Mouse (Mus musculus) stomach, postnatal 0 days (tissue): ENCODE results near the gene Lsm8. TPM values are rescaled to one million over a fixed set of nuclear protein-coding genes. Genes with fewer than 3 reads are reported as not detected.

ENCODE experiments used
- ATAC-seq: fragments of 200-750 bp; cut with Nextera tagmentation; 2 replicates; pipeline ENCODE4 v1.8.0; 2017; ENCODE audit not compliant: low FRiP score, low TSS enrichment
- DNase-seq: peaks from one replicate; pipeline ENCODE4 v3.0.0-alpha.2; 2016; ENCODE audit warnings: low spot score
- H3K27ac ChIP-seq: fragments of 300-500 bp; sonication (generic); replicated peaks from 2 replicates; pipeline ENCODE4 v1.5.1; 2014; ENCODE audit warnings: mild to moderate bottlenecking, control low read depth
- H3K27me3 ChIP-seq: fragments of 300-500 bp; sonication (generic); 2 replicates; pipeline ENCODE4 v1.6.1; 2014; ENCODE audit warnings: low read length; ENCODE audit not compliant: control insufficient read depth, insufficient read depth
- H3K36me3 ChIP-seq: fragments of 300-500 bp; sonication (generic); 2 replicates; pipeline ENCODE4 v1.6.1; 2014; ENCODE audit warnings: low read length, mixed read lengths; ENCODE audit not compliant: control insufficient read depth, insufficient read depth
- H3K4me1 ChIP-seq: fragments of 300-500 bp; sonication (generic); replicated peaks from 2 replicates; pipeline ENCODE4 v1.6.1; 2014; ENCODE audit warnings: antibody characterized with exemption; ENCODE audit not compliant: control insufficient read depth, insufficient read depth
- H3K4me2 ChIP-seq: fragments of 300-500 bp; sonication (generic); replicated peaks from 2 replicates; pipeline ENCODE4 v1.6.1; 2014; ENCODE audit warnings: low read depth, mild to moderate bottlenecking, control low read depth, moderate library complexity
- H3K4me3 ChIP-seq: fragments of 300-500 bp; sonication (generic); 2 replicates; pipeline ENCODE4 v1.5.1; 2014; ENCODE audit warnings: low read depth, low read length, control low read depth
- H3K9ac ChIP-seq: fragments of 300-500 bp; sonication (generic); 2 replicates; pipeline ENCODE4 v1.6.1; 2014; ENCODE audit warnings: mild to moderate bottlenecking, low read length, control low read depth, mixed read lengths
- H3K9me3 ChIP-seq: fragments of 300-500 bp; sonication (generic); 2 replicates; pipeline ENCODE4 v1.6.1; 2016; ENCODE audit warnings: low read length; ENCODE audit not compliant: control insufficient read depth
- CTCF ChIP-seq: IDR thresholded peaks from 2 replicates; pipeline ENCODE4 v1.5.1; 2016; ENCODE audit warnings: antibody characterized with exemption, low read depth, mild to moderate bottlenecking, moderate library complexity
- EP300 ChIP-seq: optimal IDR thresholded peaks from 2 replicates; pipeline ENCODE3; 2016; ENCODE audit warnings: antibody characterized with exemption
- WGBS: fragments of 180-500 bp; shearing (Covaris S2); extraction: QIAGEN DNeasy Blood & Tissue Kit; methylation state at CpG from one replicate; pipeline ENCODE4 v1.1.7; 2014; 5-methylcytosine and 5-hydroxymethylcytosine counted together
- polyA plus RNA-seq: library from polyadenylated mRNA; unstranded; fragments of >200 nt; fragmentation: Nextera tagmentation; extraction: Ambion mirVana; gene quantifications from 2 replicates; pipeline ENCODE4 v1.2.1, GENCODE M21; 2015

Gene Lsm8
- polyA plus RNA-seq, 1 experiment from 2014 or later = 115 TPM

- H3K9ac ChIP-seq = no peak overlapping the region
- H3K27ac ChIP-seq = no peak overlapping the region
- DNase-seq (no peak), ATAC-seq (no peak)
- peaks cover 7% of the 10 kb centered on the region for H3K36me3 ChIP-seq
- H3K4me3 ChIP-seq = no peak overlapping the region
- H3K9me3 ChIP-seq = 0 out of 2 replicates have a peak, but pooled peaks cover 3% of the 10 kb centered on the region
- no peak overlapping the region for H3K4me2 ChIP-seq
- no peaks in the 10 kb centered on the region for H3K4me1 ChIP-seq
- TF ChIP-seq EP300 (no peak), CTCF (no peak)
- 91% methylated on average over 3 of the region's 3 CpGs for WGBS
- H3K27me3 ChIP-seq = no peaks in the 10 kb centered on the region
Observed at GRCm38 (mm10) chr6:18856487-18857078, 8.2 kb downstream of the Lsm8 start.

- Histone ChIP-seq H3K9me3 (no peaks in the 10 kb centered on the region), H3K4me3 (no peak within 1 kb of the TSS), H3K36me3 (no peaks in the 10 kb centered on the region), H3K27ac (no peak within 1 kb of the TSS), H3K27me3 (no peaks in the 10 kb centered on the region), H3K4me1 (no peaks in the 10 kb centered on the region), H3K9ac (no peak within 1 kb of the TSS), H3K4me2 (no peak within 1 kb of the TSS)
- no peak for DNase-seq
- WGBS = 87% methylated on average over 8 of the region's 8 CpGs
- ATAC-seq = no peak
- TF ChIP-seq EP300 = no peak
- TF ChIP-seq CTCF = no peak
Observed at GRCm38 (mm10) chr6:18866018-18866417, 17.6 kb downstream of the Lsm8 start, which contains the start of gene Ankrd7. Gene Ankrd7, plus strand, starts transcription at chr6:18866318.

- Histone ChIP-seq H3K36me3 (no peaks in the 10 kb centered on the region), H3K27me3 (no peaks in the 10 kb centered on the region), H3K4me2 (no peak overlapping the region), H3K4me3 (no peak overlapping the region), H3K9ac (no peak overlapping the region), H3K27ac (no peak overlapping the region), H3K4me1 (no peaks in the 10 kb centered on the region), H3K9me3 (no peaks in the 10 kb centered on the region)
- 58% methylated on average over 2 of the region's 2 CpGs for WGBS
- no peak for DNase-seq
- TF ChIP-seq CTCF = no peak
- no peak for TF ChIP-seq EP300
- ATAC-seq = no peak
Observed at GRCm38 (mm10) chr6:18889030-18889429, 40.7 kb downstream of the Lsm8 start.

GRCm38 (mm10) chr6:18894142-18894541 is 45.8 kb downstream of the Lsm8 start:
- Histone ChIP-seq H3K4me1 (no peaks in the 10 kb centered on the region), H3K9ac (no peak overlapping the region), H3K4me3 (no peak overlapping the region), H3K4me2 (no peak overlapping the region), H3K9me3 (no peaks in the 10 kb centered on the region), H3K36me3 (no peaks in the 10 kb centered on the region), H3K27me3 (no peaks in the 10 kb centered on the region), H3K27ac (no peak overlapping the region)
- DNase-seq = no peak
- no peak for ATAC-seq
- peak; percentile 23; the same call in 1 of the 2 replicates for TF ChIP-seq CTCF
- no peak for TF ChIP-seq EP300

Other genes starting within 250 kb of the Lsm8 start
- not detected in 2 replicates for gene Ankrd7, start 17.7 kb downstream of the Lsm8 start, polyA plus RNA-seq